Mouse (Mus musculus) myocyte (in vitro differentiated cells): ENCODE measurements around the gene Tbc1d9.

Experiments used
- CEBPB ChIP-seq: IDR thresholded peaks from 2 replicates; pipeline ENCODE4 v1.6.1; 2011; ENCODE audit warnings: mild to moderate bottlenecking, moderate library complexity; ENCODE audit not compliant: poor library complexity, insufficient read depth, severe bottlenecking
- E2F4 ChIP-seq: IDR thresholded peaks from one replicate; pipeline ENCODE4 v1.6.1; 2011; ENCODE audit warnings: mild to moderate bottlenecking, control low read depth, moderate library complexity; ENCODE audit not compliant: insufficient read depth
- MYOG ChIP-seq, 3 experiments: IDR thresholded peaks; one replicate each; pipeline ENCODE4 v1.6.1; 2011; ENCODE audit warnings: control low read depth in 2 of 3, low read depth in 2 of 3, mild to moderate bottlenecking in 2 of 3; ENCODE audit not compliant: insufficient read length in 2 of 3, control insufficient read depth in 1 of 3, insufficient read depth in 1 of 3
- POLR2A ChIP-seq: IDR thresholded peaks from one replicate; pipeline ENCODE4 v1.6.1; 2011; ENCODE audit warnings: low read depth, mild to moderate bottlenecking, control low read depth, moderate library complexity; ENCODE audit not compliant: insufficient read length
- POLR2AphosphoS2 ChIP-seq: IDR thresholded peaks from one replicate; pipeline ENCODE4 v1.6.1; 2011; ENCODE audit warnings: low read depth, control low read depth; ENCODE audit not compliant: insufficient read length
- USF1 ChIP-seq: IDR thresholded peaks from one replicate; pipeline ENCODE4 v1.6.1; 2011; ENCODE audit warnings: low read depth, mild to moderate bottlenecking, control low read depth, moderate library complexity

GRCm38 (mm10) chr8:83140068-83140467, 25.1 kb upstream of the Tbc1d9 start:
- TF ChIP-seq POLR2A: no peak
- TF ChIP-seq CEBPB: no peak
- TF ChIP-seq MYOG (IDR thresholded peaks at IDR 0.05; ENCODE audit: control insufficient read depth in 1 of 3, insufficient read depth in 1 of 3, insufficient read length in 2 of 3, low read depth in 2 of 3): no peak
- no peak for TF ChIP-seq POLR2AphosphoS2
- no peak for TF ChIP-seq USF1
- TF ChIP-seq E2F4: no peak
